Mouse (Mus musculus) forebrain, embryonic 16.5 days (tissue): ENCODE measurements at regions not wholly inside any gene's neighbourhood (a gene's known extent, or its start where the extent isn't known, plus 50 kb on each side); places are given as distances from the start of the nearest gene placed in this dataset.

Experiments used
- ATAC-seq: fragments of 200-750 bp; cut with Nextera tagmentation; 2 replicates; pipeline ENCODE4 v1.8.0; 2017; ENCODE audit warnings: mild to moderate bottlenecking, moderate library complexity
- H3K27ac ChIP-seq: fragments of 300-500 bp; sonication (generic); 2 replicates; pipeline ENCODE4 v1.5.1; 2014; ENCODE audit warnings: low read length, control low read depth
- H3K27me3 ChIP-seq: fragments of 300-500 bp; sonication (generic); replicated peaks from 2 replicates; pipeline ENCODE4 v1.6.1; 2014; ENCODE audit warnings: low read length; ENCODE audit not compliant: control insufficient read depth, insufficient read depth
- H3K36me3 ChIP-seq: fragments of 300-500 bp; sonication (generic); 2 replicates; pipeline ENCODE4 v1.6.1; 2014; ENCODE audit not compliant: control insufficient read depth, insufficient read depth
- H3K4me1 ChIP-seq: fragments of 300-500 bp; sonication (generic); replicated peaks from 2 replicates; pipeline ENCODE4 v1.6.1; 2014; ENCODE audit warnings: low read length; ENCODE audit not compliant: control insufficient read depth, insufficient read depth
- H3K4me2 ChIP-seq: fragments of 300-500 bp; sonication (generic); 2 replicates; pipeline ENCODE4 v1.6.1; 2014; ENCODE audit warnings: mild to moderate bottlenecking, low read length, control low read depth
- H3K4me3 ChIP-seq: fragments of 300-500 bp; sonication (generic); replicated peaks from 2 replicates; pipeline ENCODE4 v1.5.1; 2014; ENCODE audit warnings: mild to moderate bottlenecking, low read length, control low read depth
- H3K9ac ChIP-seq: fragments of 300-500 bp; sonication (generic); replicated peaks from 2 replicates; pipeline ENCODE4 v1.6.1; 2014; ENCODE audit warnings: low read depth, low read length, control low read depth
- H3K9me3 ChIP-seq: fragments of 300-500 bp; sonication (generic); 2 replicates; pipeline ENCODE4 v1.6.1; 2016; ENCODE audit warnings: low read length; ENCODE audit not compliant: control insufficient read depth
- WGBS: fragments of 180-500 bp; shearing (Covaris S2); extraction: QIAGEN DNeasy Blood & Tissue Kit; methylation state at CpG from one replicate; pipeline ENCODE4 v1.1.7; 2014; 5-methylcytosine and 5-hydroxymethylcytosine counted together

DNA sequence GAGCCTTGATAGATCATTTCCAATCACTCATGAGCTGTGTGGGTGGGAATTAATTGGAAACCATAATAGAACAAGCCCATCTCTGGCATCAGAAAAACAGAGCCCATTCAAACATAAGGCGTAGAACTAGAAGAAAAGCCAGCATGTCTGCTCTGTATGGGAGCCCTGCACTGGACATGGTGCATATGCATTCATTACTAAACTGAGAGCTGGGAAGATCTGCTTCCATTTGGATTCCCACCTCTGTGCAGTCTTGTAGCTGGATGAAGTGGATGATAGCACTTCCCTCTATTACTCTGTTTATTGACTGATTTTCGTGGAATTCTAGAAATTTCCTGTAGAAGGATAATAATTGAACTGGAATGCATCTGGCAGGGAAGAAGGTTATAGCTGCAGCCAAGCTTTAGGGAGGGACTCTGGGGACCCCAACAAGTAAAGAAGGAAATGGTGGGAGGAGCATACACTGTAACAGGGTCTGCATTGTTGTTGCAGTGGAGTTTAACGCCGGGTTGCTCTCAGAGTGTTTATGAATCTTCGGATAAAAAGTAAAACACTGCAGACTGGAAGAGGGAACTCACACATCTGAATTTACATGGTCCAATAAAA is 155.2 kb upstream of the Jag1 start:
- 84% methylated on average over 5 of the region's 5 CpGs for WGBS

DNA sequence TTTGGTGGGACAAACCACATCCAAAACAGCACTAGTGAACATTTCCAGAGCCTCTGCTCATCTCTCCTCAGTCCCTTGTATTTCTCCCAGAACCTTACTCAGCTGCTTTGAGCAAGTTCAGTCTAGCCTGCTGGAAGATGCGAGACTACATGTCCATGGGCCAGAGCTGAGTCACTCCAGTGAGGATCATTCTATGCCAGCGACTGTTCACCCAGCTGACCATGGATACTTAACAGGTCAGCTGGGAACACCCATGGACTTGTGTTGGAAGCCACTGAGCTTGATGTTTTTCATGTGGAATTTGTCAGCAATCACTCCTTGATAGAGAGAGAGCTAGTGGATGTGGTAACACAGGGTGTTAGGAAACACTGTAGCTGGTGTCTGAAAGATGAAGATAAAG is 146.5 kb upstream of the Jag1 start:
- Histone ChIP-seq H3K27ac (no peak overlapping the region), H3K9ac (no peak overlapping the region), H3K36me3 (no peaks in the 10 kb centered on the region), H3K27me3 (no peaks in the 10 kb centered on the region), H3K9me3 (no peaks in the 10 kb centered on the region), H3K4me2 (no peak overlapping the region), H3K4me1 (no peaks in the 10 kb centered on the region), H3K4me3 (no peak overlapping the region)
- WGBS = 80% methylated on average over 2 of the region's 2 CpGs
- no peak for ATAC-seq

More for the DNA sequence above, 155.2 kb upstream of the Jag1 start:
- Histone ChIP-seq H3K27ac (no peak overlapping the region), H3K4me3 (no peak overlapping the region), H3K4me2 (no peak overlapping the region), H3K36me3 (no peaks in the 10 kb centered on the region), H3K9ac (no peak overlapping the region), H3K9me3 (no peaks in the 10 kb centered on the region), H3K27me3 (no peaks in the 10 kb centered on the region), H3K4me1 (no peaks in the 10 kb centered on the region)
- ATAC-seq = no peak

- no peak overlapping the region for H3K9ac ChIP-seq
- no peaks in the 10 kb centered on the region for H3K4me1 ChIP-seq
- ATAC-seq = no peak
- no peak overlapping the region for H3K4me2 ChIP-seq
- H3K36me3 ChIP-seq = no peaks in the 10 kb centered on the region
- no peaks in the 10 kb centered on the region for H3K9me3 ChIP-seq
- 80% methylated on average over 8 of the region's 8 CpGs for WGBS
- no peak overlapping the region for H3K27ac ChIP-seq
- H3K27me3 ChIP-seq = no peaks in the 10 kb centered on the region
- no peak overlapping the region for H3K4me3 ChIP-seq
Observed at GRCm38 (mm10) chr2:137257847-137258515, 141.5 kb upstream of the Jag1 start.

DNA sequence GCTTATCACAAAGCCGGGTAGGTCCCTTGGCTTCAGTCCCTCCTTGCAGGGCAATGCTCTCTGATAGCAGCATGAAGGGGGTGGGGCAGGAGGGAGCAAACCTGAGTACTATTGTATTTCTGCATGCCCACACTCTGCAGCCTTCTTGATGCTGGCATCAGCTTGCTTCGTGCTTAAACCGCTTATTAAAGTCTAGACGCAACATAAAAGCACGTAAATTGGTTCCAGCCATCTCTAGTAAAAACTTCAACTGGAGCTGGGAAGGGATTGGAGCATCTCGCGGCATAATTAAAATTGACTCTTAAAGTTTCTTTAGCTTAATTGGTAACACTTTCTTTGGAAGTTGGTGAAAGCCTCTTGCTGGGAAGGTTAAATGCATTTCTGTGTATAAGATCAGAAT is 131.5 kb upstream of the Jag1 start:
- no peaks in the 10 kb centered on the region for H3K9me3 ChIP-seq
- H3K27me3 ChIP-seq = no peaks in the 10 kb centered on the region
- no peak overlapping the region for H3K4me3 ChIP-seq
- peaks cover 4% of the 10 kb centered on the region; the same call in 1 of the 2 replicates for H3K4me1 ChIP-seq
- no peak for ATAC-seq
- no peak overlapping the region for H3K9ac ChIP-seq
- no peak overlapping the region for H3K4me2 ChIP-seq
- 17% methylated on average over 7 of the region's 7 CpGs for WGBS
- no peaks in the 10 kb centered on the region for H3K36me3 ChIP-seq
- H3K27ac ChIP-seq = no peak overlapping the region

DNA sequence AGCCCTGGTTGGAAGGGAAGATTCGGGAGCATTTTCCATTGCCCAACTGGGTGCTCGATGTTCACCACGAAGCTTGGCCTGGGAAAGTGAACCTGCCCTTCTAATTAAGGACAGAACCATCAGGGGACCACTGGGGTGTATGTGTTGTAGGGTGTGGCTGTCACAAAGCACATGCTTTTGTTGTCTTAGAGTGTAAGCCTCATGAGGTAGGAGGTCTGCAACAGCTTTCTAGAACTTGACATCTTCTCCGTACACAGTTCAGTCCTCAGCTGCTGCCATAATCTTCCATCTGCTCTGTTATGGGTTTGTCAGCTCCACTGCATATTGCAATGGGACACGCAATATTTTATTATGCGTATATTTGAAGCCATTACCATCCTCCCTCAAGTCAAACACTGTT is 127.9 kb upstream of the Jag1 start:
- peaks cover 4% of the 10 kb centered on the region; the same call in 1 of the 2 replicates for H3K4me1 ChIP-seq
- no peak overlapping the region for H3K4me3 ChIP-seq
- 43% methylated on average over 6 of the region's 6 CpGs for WGBS
- no peaks in the 10 kb centered on the region for H3K27me3 ChIP-seq
- no peak overlapping the region for H3K9ac ChIP-seq
- H3K4me2 ChIP-seq = no peak overlapping the region
- ATAC-seq = peak; percentile 42; the same call in 1 of the 2 replicates
- H3K27ac ChIP-seq = no peak overlapping the region
- no peaks in the 10 kb centered on the region for H3K36me3 ChIP-seq
- no peaks in the 10 kb centered on the region for H3K9me3 ChIP-seq

GRCm38 (mm10) chr2:137243914-137244313 is 127.5 kb upstream of the Jag1 start:
- Histone ChIP-seq H3K4me1 (peaks cover 4% of the 10 kb centered on the region; the same call in 1 of the 2 replicates), H3K4me2 (no peak overlapping the region), H3K9me3 (no peaks in the 10 kb centered on the region), H3K4me3 (no peak overlapping the region), H3K27me3 (no peaks in the 10 kb centered on the region), H3K27ac (no peak overlapping the region), H3K36me3 (no peaks in the 10 kb centered on the region), H3K9ac (no peak overlapping the region)
- peak; percentile 94 for ATAC-seq
- 5% methylated on average over 5 of the region's 5 CpGs for WGBS

GRCm38 (mm10) chr2:137236961-137237360 is 120.5 kb upstream of the Jag1 start:
- H3K36me3 ChIP-seq = no peaks in the 10 kb centered on the region
- 23% methylated on average over 3 of the region's 3 CpGs for WGBS
- H3K9me3 ChIP-seq = no peaks in the 10 kb centered on the region
- no peaks in the 10 kb centered on the region for H3K4me1 ChIP-seq
- ATAC-seq = peak; percentile 28; the same call in 1 of the 2 replicates
- H3K4me2 ChIP-seq = no peak overlapping the region
- no peaks in the 10 kb centered on the region for H3K27me3 ChIP-seq
- H3K4me3 ChIP-seq = no peak overlapping the region
- H3K9ac ChIP-seq = no peak overlapping the region
- no peak overlapping the region for H3K27ac ChIP-seq

- Histone ChIP-seq H3K4me3 (no peak overlapping the region), H3K9me3 (no peaks in the 10 kb centered on the region), H3K27me3 (no peaks in the 10 kb centered on the region), H3K4me2 (no peak overlapping the region), H3K9ac (no peak overlapping the region), H3K27ac (no peak overlapping the region), H3K36me3 (no peaks in the 10 kb centered on the region), H3K4me1 (peaks cover 10% of the 10 kb centered on the region)
- WGBS = 39% methylated on average over 3 of the region's 3 CpGs
- ATAC-seq = no peak
Observed at GRCm38 (mm10) chr2:137233936-137234335, 117.5 kb upstream of the Jag1 start.

GRCm38 (mm10) chr2:137231161-137231560 is 114.7 kb upstream of the Jag1 start:
- Histone ChIP-seq H3K36me3 (no peaks in the 10 kb centered on the region), H3K27ac (no peak overlapping the region), H3K27me3 (no peaks in the 10 kb centered on the region), H3K4me2 (no peak overlapping the region), H3K9me3 (no peaks in the 10 kb centered on the region), H3K9ac (no peak overlapping the region), H3K4me1 (peaks cover 10% of the 10 kb centered on the region), H3K4me3 (no peak overlapping the region)
- ATAC-seq = no peak
